Mouse (Mus musculus) intestine, postnatal 0 days (tissue): ENCODE data around the gene Atf1. TPM values are rescaled to one million over a fixed set of nuclear protein-coding genes. Genes with fewer than 3 reads are reported as not detected.

Source experiments
- ATAC-seq: fragments of 200-750 bp; cut with Nextera tagmentation; 2 replicates; pipeline ENCODE4 v1.8.0; 2017; ENCODE audit warnings: mild to moderate bottlenecking, moderate TSS enrichment, moderate library complexity
- H3K27ac ChIP-seq: fragments of 300-500 bp; sonication (generic); 2 replicates; pipeline ENCODE4 v1.5.1; 2014; ENCODE audit warnings: mild to moderate bottlenecking, low read depth, low read length, moderate library complexity
- H3K27me3 ChIP-seq: fragments of 300-500 bp; sonication (generic); replicated peaks from 2 replicates; pipeline ENCODE4 v1.6.1; 2014; ENCODE audit warnings: low read length, mixed read lengths; ENCODE audit not compliant: control insufficient read depth, insufficient read depth
- H3K36me3 ChIP-seq: fragments of 300-500 bp; sonication (generic); 2 replicates; pipeline ENCODE4 v1.6.1; 2014; ENCODE audit warnings: mild to moderate bottlenecking, moderate library complexity; ENCODE audit not compliant: control insufficient read depth, insufficient read depth
- H3K4me1 ChIP-seq: fragments of 300-500 bp; sonication (generic); replicated peaks from 2 replicates; pipeline ENCODE4 v1.6.1; 2014; ENCODE audit warnings: antibody characterized with exemption, low read length, mixed read lengths; ENCODE audit not compliant: control insufficient read depth, insufficient read depth
- H3K4me2 ChIP-seq: fragments of 300-500 bp; sonication (generic); replicated peaks from 2 replicates; pipeline ENCODE4 v1.6.1; 2014; ENCODE audit warnings: low read depth, mild to moderate bottlenecking, moderate library complexity
- H3K4me3 ChIP-seq: fragments of 300-500 bp; sonication (generic); 2 replicates; pipeline ENCODE4 v1.5.1; 2014; ENCODE audit warnings: low read depth, low read length
- H3K9ac ChIP-seq: fragments of 300-500 bp; sonication (generic); 2 replicates; pipeline ENCODE4 v1.6.1; 2014; ENCODE audit warnings: mild to moderate bottlenecking, low read depth, low read length
- H3K9me3 ChIP-seq: fragments of 300-500 bp; sonication (generic); 2 replicates; pipeline ENCODE4 v1.6.1; 2016; ENCODE audit warnings: mixed run types; ENCODE audit not compliant: control insufficient read depth
- CTCF ChIP-seq: sonication (generic); IDR thresholded peaks from 2 replicates; pipeline ENCODE4 v1.5.1; 2016; ENCODE audit warnings: low read depth, mild to moderate bottlenecking, control low read depth, antibody characterized with exemption, moderate library complexity
- WGBS: fragments of 180-500 bp; shearing (Covaris S2); extraction: QIAGEN DNeasy Blood & Tissue Kit; methylation state at CpG from one replicate; pipeline ENCODE4 v1.1.7; 2014; 5-methylcytosine and 5-hydroxymethylcytosine counted together
- polyA plus RNA-seq: library from polyadenylated mRNA; unstranded; fragments of >200 nt; fragmentation: Nextera tagmentation; extraction: Ambion mirVana; gene quantifications from 2 replicates; pipeline ENCODE4 v1.2.1, GENCODE M21; 2015

The Atf1 gene
- polyA plus RNA-seq, 1 experiment from 2014 or later, result 25.3 TPM

- H3K4me1 ChIP-seq, result no peaks in the 10 kb centered on the region
- no peak overlapping the region for H3K27ac ChIP-seq
- no peaks in the 10 kb centered on the region for H3K27me3 ChIP-seq
- H3K4me2 ChIP-seq, result no peak overlapping the region
- no peak for TF ChIP-seq CTCF
- no peak for ATAC-seq
- 95% methylated on average over 5 of the region's 5 CpGs for WGBS
- H3K9ac ChIP-seq, result no peak overlapping the region
- H3K36me3 ChIP-seq, result peaks cover 76% of the 10 kb centered on the region
- no peaks in the 10 kb centered on the region for H3K9me3 ChIP-seq
- H3K4me3 ChIP-seq, result no peak overlapping the region
Observed at GRCm38 (mm10) chr15:100190083-100190482, 37.5 kb upstream of the Atf1 start.

GRCm38 (mm10) chr15:100198983-100199745 is 28.5 kb upstream of the Atf1 start:
- peak; percentile 17 for TF ChIP-seq CTCF
- H3K9ac ChIP-seq, result no peak overlapping the region
- no peaks in the 10 kb centered on the region for H3K9me3 ChIP-seq
- peaks cover 76% of the 10 kb centered on the region for H3K36me3 ChIP-seq
- no peaks in the 10 kb centered on the region for H3K4me1 ChIP-seq
- no peak overlapping the region for H3K4me3 ChIP-seq
- ATAC-seq, result no peak
- 87% methylated on average over 11 of the region's 11 CpGs for WGBS
- no peaks in the 10 kb centered on the region for H3K27me3 ChIP-seq
- no peak overlapping the region for H3K27ac ChIP-seq
- no peak overlapping the region for H3K4me2 ChIP-seq

- H3K27me3 ChIP-seq, result no peaks in the 10 kb centered on the region
- H3K4me1 ChIP-seq, result no peaks in the 10 kb centered on the region
- no peak overlapping the region for H3K27ac ChIP-seq
- H3K4me3 ChIP-seq, result no peak overlapping the region
- TF ChIP-seq CTCF, result no peak
- H3K4me2 ChIP-seq, result no peak overlapping the region
- no peaks in the 10 kb centered on the region for H3K9me3 ChIP-seq
- WGBS, result 72% methylated on average over 3 of the region's 3 CpGs
- no peak for ATAC-seq
- H3K9ac ChIP-seq, result no peak overlapping the region
- H3K36me3 ChIP-seq, result peaks cover 73% of the 10 kb centered on the region
Observed at GRCm38 (mm10) chr15:100199790-100200189, 27.8 kb upstream of the Atf1 start.

GRCm38 (mm10) chr15:100201806-100202205 is 25.8 kb upstream of the Atf1 start:
- Histone ChIP-seq H3K27ac (no peak overlapping the region), H3K9me3 (no peaks in the 10 kb centered on the region), H3K36me3 (peaks cover 73% of the 10 kb centered on the region), H3K4me3 (no peak overlapping the region), H3K4me2 (no peak overlapping the region), H3K4me1 (no peaks in the 10 kb centered on the region), H3K27me3 (no peaks in the 10 kb centered on the region), H3K9ac (no peak overlapping the region)
- ATAC-seq, result no peak
- TF ChIP-seq CTCF, result no peak
- 88% methylated on average over 3 of the region's 3 CpGs for WGBS

GRCm38 (mm10) chr15:100202431-100203015 is 25.1 kb upstream of the Atf1 start:
- Histone ChIP-seq H3K4me2 (no peak overlapping the region), H3K4me3 (no peak overlapping the region), H3K36me3 (peaks cover 74% of the 10 kb centered on the region), H3K27me3 (no peaks in the 10 kb centered on the region), H3K27ac (no peak overlapping the region), H3K9me3 (no peaks in the 10 kb centered on the region), H3K9ac (no peak overlapping the region), H3K4me1 (no peaks in the 10 kb centered on the region)
- no peak for ATAC-seq
- 68% methylated on average over 4 of the region's 4 CpGs for WGBS
- TF ChIP-seq CTCF, result no peak

GRCm38 (mm10) chr15:100204574-100204973 is 23.0 kb upstream of the Atf1 start:
- Histone ChIP-seq H3K27ac (no peak overlapping the region), H3K9me3 (no peaks in the 10 kb centered on the region), H3K27me3 (no peaks in the 10 kb centered on the region), H3K36me3 (peaks cover 75% of the 10 kb centered on the region), H3K4me3 (no peak overlapping the region), H3K4me2 (no peak overlapping the region), H3K4me1 (no peaks in the 10 kb centered on the region), H3K9ac (no peak overlapping the region)
- 60% methylated on average over 1 of the region's 1 CpGs for whole genome bisulfite sequencing
- ATAC-seq, result no peak
- TF ChIP-seq CTCF, result no peak
